Mouse (Mus musculus) heart, embryonic 13.5 days (tissue): ENCODE measurements around the gene Arhgef39. TPM values are rescaled to one million over a fixed set of nuclear protein-coding genes. Genes with fewer than 3 reads are reported as not detected.

Experiments
- ATAC-seq: fragments of 200-750 bp; cut with Nextera tagmentation; 2 replicates; pipeline ENCODE4 v1.8.0; 2017; ENCODE audit warnings: moderate TSS enrichment; ENCODE audit not compliant: insufficient number of reproducible peaks, low FRiP score, low TSS enrichment; ENCODE audit errors: extremely low read depth
- H3K27ac ChIP-seq: fragments of 300-500 bp; sonication (generic); replicated peaks from 2 replicates; pipeline ENCODE4 v1.5.1; 2015; ENCODE audit warnings: moderate library complexity, mild to moderate bottlenecking, inconsistent platforms
- H3K27me3 ChIP-seq: fragments of 300-500 bp; sonication (generic); replicated peaks from 2 replicates; pipeline ENCODE4 v1.6.1; 2015; ENCODE audit warnings: mild to moderate bottlenecking, inconsistent platforms
- H3K36me3 ChIP-seq: fragments of 300-500 bp; sonication (generic); 2 replicates; pipeline ENCODE4 v1.6.1; 2015; ENCODE audit warnings: mild to moderate bottlenecking, inconsistent platforms
- H3K4me1 ChIP-seq: fragments of 300-500 bp; sonication (generic); 2 replicates; pipeline ENCODE4 v1.6.1; 2015; ENCODE audit warnings: inconsistent platforms
- H3K4me2 ChIP-seq: fragments of 300-500 bp; sonication (generic); 2 replicates; pipeline ENCODE4 v1.6.1; 2015; ENCODE audit warnings: inconsistent platforms, mild to moderate bottlenecking, moderate library complexity
- H3K4me3 ChIP-seq: fragments of 300-500 bp; sonication (generic); 2 replicates; pipeline ENCODE4 v1.5.1; 2015; ENCODE audit warnings: moderate library complexity, mild to moderate bottlenecking, inconsistent platforms
- H3K9ac ChIP-seq: fragments of 300-500 bp; sonication (generic); 2 replicates; pipeline ENCODE4 v1.6.1; 2015; ENCODE audit warnings: inconsistent platforms, mild to moderate bottlenecking, moderate library complexity
- H3K9me3 ChIP-seq: fragments of 300-500 bp; sonication (generic); 2 replicates; pipeline ENCODE4 v1.6.1; 2016; ENCODE audit warnings: inconsistent platforms
- WGBS: fragments of 180-500 bp; shearing (Covaris S2); methylation state at CpG from one replicate; pipeline ENCODE4 v1.1.7; 2015; ENCODE audit warnings: mixed read lengths; 5-methylcytosine and 5-hydroxymethylcytosine counted together
- polyA plus RNA-seq: library from polyadenylated mRNA; unstranded; fragments of >200 nt; fragmentation: Nextera tagmentation; extraction: Ambion mirVana; gene quantifications from 2 replicates; pipeline ENCODE4 v1.2.1, GENCODE M21; 2015

The Arhgef39 gene
- polyA plus RNA-seq, result 32.0 and 40.3 TPM in 2 replicates

DNA sequence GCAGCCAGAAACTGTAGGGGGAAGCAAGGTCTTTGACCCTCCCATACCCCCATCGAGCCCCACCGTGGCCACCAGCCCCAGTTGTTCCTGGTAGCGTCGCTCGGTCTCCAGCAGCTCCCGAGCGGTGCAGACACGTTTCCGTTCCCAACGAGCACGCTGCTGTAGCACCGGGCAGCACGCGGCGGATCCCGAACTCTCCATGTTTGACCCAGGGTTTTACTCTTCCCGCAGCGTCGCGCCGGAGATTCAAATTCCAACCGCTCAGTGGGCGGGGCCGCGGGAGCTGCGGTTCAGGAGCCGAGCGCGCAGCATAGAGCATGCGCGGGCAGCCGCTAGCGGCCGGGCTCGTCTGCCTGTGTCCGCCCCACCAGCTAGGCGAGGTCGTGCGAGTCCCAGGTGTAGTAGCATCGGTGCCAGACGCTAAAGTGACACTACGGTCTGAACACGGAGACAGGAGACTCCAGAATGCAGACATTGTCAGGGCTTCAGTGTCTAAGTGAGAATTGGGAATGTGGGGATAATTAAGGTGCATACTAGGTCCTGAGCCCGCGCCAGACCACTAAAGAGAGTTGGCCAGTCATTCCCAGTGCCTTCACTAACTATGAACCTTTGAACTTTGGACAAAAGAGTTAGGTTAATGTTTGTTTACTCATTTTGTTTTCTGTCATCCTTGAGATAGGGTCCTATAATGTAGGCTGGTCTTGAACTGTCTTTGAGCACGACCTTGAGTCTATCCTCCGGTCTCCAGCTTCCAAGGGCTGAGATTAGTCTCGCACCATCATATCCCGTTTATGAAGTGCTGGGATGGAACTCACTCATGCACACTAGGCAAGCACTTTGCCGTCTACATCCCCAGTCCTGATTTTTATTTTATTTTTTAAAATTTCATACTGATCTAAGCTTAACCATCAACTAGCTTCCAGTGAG, at the start of gene Arhgef39:
Gene Arhgef39, minus strand, starts transcription at position 289 of the 927 bp plus-strand sequence.
- peaks cover 49% of the 10 kb centered on the region for H3K4me1 ChIP-seq
- no peaks in the 10 kb centered on the region for H3K9me3 ChIP-seq
- H3K4me3 ChIP-seq, result peak within 1 kb of the TSS; percentile 66
- H3K27ac ChIP-seq, result peak within 1 kb of the TSS; percentile 66
- 6% methylated on average over 50 of the region's 50 CpGs for WGBS
- H3K27me3 ChIP-seq, result no peaks in the 10 kb centered on the region
- H3K36me3 ChIP-seq, result peaks cover 24% of the 10 kb centered on the region
- H3K4me2 ChIP-seq, result peak within 1 kb of the TSS; percentile 80
- ATAC-seq, result peak; percentile 67
- H3K9ac ChIP-seq, result peak within 1 kb of the TSS; percentile 84

DNA sequence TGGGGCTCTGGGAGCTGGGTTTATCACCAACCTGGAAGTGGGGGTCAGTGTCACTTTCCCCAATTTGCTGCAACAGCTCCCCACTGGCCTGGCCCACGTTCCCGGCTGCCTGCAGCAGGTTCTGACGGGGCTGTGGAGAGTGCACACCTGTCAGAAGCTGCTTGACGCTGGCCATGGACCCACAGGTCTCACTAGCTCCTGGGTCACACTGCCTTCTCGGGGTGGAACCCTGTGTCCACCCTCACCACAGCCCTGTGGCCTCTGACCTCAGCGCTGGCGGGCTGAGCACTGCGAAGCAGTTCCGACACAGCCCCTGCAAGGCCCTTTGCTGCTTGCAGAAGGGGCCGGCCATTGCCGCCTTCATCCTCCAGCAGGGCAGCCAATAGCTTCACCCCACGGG, 49.6 kb upstream of the Arhgef39 start:
- Histone ChIP-seq H3K4me1 (no peaks in the 10 kb centered on the region), H3K36me3 (peaks cover 100% of the 10 kb centered on the region), H3K4me2 (no peak overlapping the region), H3K4me3 (no peak overlapping the region), H3K9me3 (peaks cover 9% of the 10 kb centered on the region), H3K27me3 (no peaks in the 10 kb centered on the region), H3K9ac (no peak overlapping the region), H3K27ac (no peak overlapping the region)
- WGBS, result 84% methylated on average over 12 of the region's 12 CpGs
- ATAC-seq, result no peak

DNA sequence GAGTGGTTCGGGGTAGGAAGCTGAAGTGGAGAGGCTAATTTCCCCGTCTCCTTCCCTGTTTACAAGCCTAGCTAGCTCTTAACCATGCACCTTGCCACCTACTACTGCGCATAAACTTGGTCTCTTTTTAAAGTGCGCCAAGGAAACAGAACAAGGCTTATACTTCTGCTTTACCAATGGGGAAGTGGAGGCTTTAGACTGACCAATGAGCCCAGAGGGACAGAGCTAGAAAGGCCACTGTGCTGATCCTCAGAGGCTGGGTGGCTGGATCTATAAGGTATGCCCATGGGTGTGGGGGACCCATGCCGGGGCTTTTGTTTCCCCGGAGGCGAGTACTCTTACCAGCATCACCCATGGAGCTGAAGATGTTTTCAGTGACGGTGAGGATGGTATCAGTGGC, 47.7 kb upstream of the Arhgef39 start:
- H3K9me3 ChIP-seq, result peaks cover 2% of the 10 kb centered on the region; the same call in 1 of the 2 replicates
- H3K4me2 ChIP-seq, result no peak overlapping the region
- H3K27ac ChIP-seq, result no peak overlapping the region
- no peaks in the 10 kb centered on the region for H3K4me1 ChIP-seq
- ATAC-seq, result no peak
- no peak overlapping the region for H3K9ac ChIP-seq
- peaks cover 100% of the 10 kb centered on the region for H3K36me3 ChIP-seq
- no peak overlapping the region for H3K4me3 ChIP-seq
- H3K27me3 ChIP-seq, result no peaks in the 10 kb centered on the region
- WGBS, result 88% methylated on average over 8 of the region's 8 CpGs

- no peaks in the 10 kb centered on the region for H3K4me1 ChIP-seq
- H3K36me3 ChIP-seq, result peaks cover 100% of the 10 kb centered on the region
- H3K9me3 ChIP-seq, result no peaks in the 10 kb centered on the region
- ATAC-seq, result no peak
- no peak overlapping the region for H3K4me2 ChIP-seq
- no peak overlapping the region for H3K9ac ChIP-seq
- 86% methylated on average over 12 of the region's 12 CpGs for WGBS
- H3K27me3 ChIP-seq, result no peaks in the 10 kb centered on the region
- no peak overlapping the region for H3K27ac ChIP-seq
- no peak overlapping the region for H3K4me3 ChIP-seq
Observed at GRCm38 (mm10) chr4:43546375-43547047, 47.0 kb upstream of the Arhgef39 start.

GRCm38 (mm10) chr4:43542044-43542443, 42.5 kb upstream of the Arhgef39 start:
- Histone ChIP-seq H3K4me3 (no peak overlapping the region), H3K36me3 (peaks cover 100% of the 10 kb centered on the region), H3K27ac (no peak overlapping the region), H3K9me3 (no peaks in the 10 kb centered on the region), H3K4me2 (no peak overlapping the region), H3K9ac (no peak overlapping the region), H3K27me3 (no peaks in the 10 kb centered on the region), H3K4me1 (no peaks in the 10 kb centered on the region)
- 84% methylated on average over 3 of the region's 3 CpGs for WGBS
- no peak for ATAC-seq

GRCm38 (mm10) chr4:43536031-43536430, 36.5 kb upstream of the Arhgef39 start:
- no peak for ATAC-seq
- no peak overlapping the region for H3K4me3 ChIP-seq
- WGBS, result 82% methylated on average over 9 of the region's 9 CpGs
- no peak overlapping the region for H3K9ac ChIP-seq
- no peak overlapping the region for H3K4me2 ChIP-seq
- H3K9me3 ChIP-seq, result no peaks in the 10 kb centered on the region
- H3K4me1 ChIP-seq, result peaks cover 5% of the 10 kb centered on the region
- no peaks in the 10 kb centered on the region for H3K27me3 ChIP-seq
- no peak overlapping the region for H3K27ac ChIP-seq
- H3K36me3 ChIP-seq, result peaks cover 100% of the 10 kb centered on the region

- H3K4me3 ChIP-seq, result no peak overlapping the region
- H3K27ac ChIP-seq, result no peak overlapping the region
- H3K9me3 ChIP-seq, result no peaks in the 10 kb centered on the region
- ATAC-seq, result no peak
- 93% methylated on average over 8 of the region's 8 CpGs for WGBS
- no peaks in the 10 kb centered on the region for H3K27me3 ChIP-seq
- peaks cover 100% of the 10 kb centered on the region for H3K36me3 ChIP-seq
- peaks cover 9% of the 10 kb centered on the region for H3K4me1 ChIP-seq
- no peak overlapping the region for H3K4me2 ChIP-seq
- H3K9ac ChIP-seq, result no peak overlapping the region
Observed at GRCm38 (mm10) chr4:43535628-43536027, 36.1 kb upstream of the Arhgef39 start.

DNA sequence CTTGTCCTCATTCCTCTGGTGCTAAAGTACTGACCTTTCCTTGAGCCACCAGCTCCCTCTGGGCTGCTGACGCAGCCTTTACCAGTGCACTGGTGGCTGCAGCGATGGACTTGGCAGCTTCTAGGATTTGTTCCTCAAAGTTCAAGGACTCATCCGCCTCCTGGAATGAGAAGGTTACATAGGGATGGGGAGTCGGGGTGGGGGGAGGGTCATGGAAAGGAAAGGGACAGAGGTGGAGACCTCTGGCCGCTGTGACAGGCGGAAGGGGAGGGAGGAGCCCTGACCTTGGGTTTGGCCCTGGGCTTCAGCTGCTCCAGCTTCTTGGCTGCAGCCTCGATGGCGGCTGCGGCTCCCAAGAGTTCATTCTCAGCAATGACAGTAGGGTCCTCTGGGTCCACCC, 33.8 kb upstream of the Arhgef39 start:
- H3K9ac ChIP-seq, result no peak overlapping the region
- H3K27me3 ChIP-seq, result no peaks in the 10 kb centered on the region
- no peaks in the 10 kb centered on the region for H3K9me3 ChIP-seq
- peaks cover 81% of the 10 kb centered on the region for H3K36me3 ChIP-seq
- no peak overlapping the region for H3K4me3 ChIP-seq
- no peak overlapping the region for H3K4me2 ChIP-seq
- 82% methylated on average over 9 of the region's 9 CpGs for WGBS
- no peak overlapping the region for H3K27ac ChIP-seq
- peaks cover 19% of the 10 kb centered on the region for H3K4me1 ChIP-seq
- ATAC-seq, result no peak

GRCm38 (mm10) chr4:43530581-43530980, 31.1 kb upstream of the Arhgef39 start:
- no peak overlapping the region for H3K9ac ChIP-seq
- no peak for ATAC-seq
- peaks cover 19% of the 10 kb centered on the region for H3K4me1 ChIP-seq
- H3K27ac ChIP-seq, result peak overlapping the region; percentile 59
- H3K4me2 ChIP-seq, result no peak overlapping the region
- H3K9me3 ChIP-seq, result no peaks in the 10 kb centered on the region; the same call in 1 of the 2 replicates
- 0 out of 2 replicates have a peak, but pooled peaks cover 4% of the 10 kb centered on the region for H3K27me3 ChIP-seq
- peaks cover 54% of the 10 kb centered on the region for H3K36me3 ChIP-seq
- H3K4me3 ChIP-seq, result no peak overlapping the region
- WGBS, result 13% methylated on average over 7 of the region's 7 CpGs

DNA sequence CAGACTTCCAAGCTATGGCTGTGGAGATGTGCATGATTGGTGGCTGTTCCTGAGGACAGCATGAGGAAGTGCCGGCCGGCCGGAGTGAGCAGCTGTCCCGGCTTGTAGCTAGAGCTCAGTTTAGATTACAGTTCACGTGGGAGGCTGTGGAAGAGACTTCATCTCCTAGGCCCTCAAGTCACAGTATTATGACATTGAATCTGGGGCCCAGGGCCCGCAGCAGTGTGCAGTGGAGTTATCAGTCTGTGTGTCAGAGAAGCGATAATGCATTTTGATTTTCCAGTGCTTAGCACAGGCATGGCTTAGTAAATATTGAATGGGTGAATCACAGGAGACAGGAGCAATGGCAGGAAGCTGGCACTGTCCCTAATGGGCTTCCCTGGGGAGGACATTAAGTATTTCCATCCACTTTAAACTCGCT, 30.6 kb upstream of the Arhgef39 start:
- Histone ChIP-seq H3K9ac (no peak overlapping the region), H3K4me1 (peaks cover 19% of the 10 kb centered on the region), H3K27me3 (0 out of 2 replicates have a peak, but pooled peaks cover 4% of the 10 kb centered on the region), H3K27ac (peak overlapping the region; percentile 59), H3K4me3 (no peak overlapping the region), H3K9me3 (no peaks in the 10 kb centered on the region; the same call in 1 of the 2 replicates), H3K4me2 (no peak overlapping the region), H3K36me3 (peaks cover 49% of the 10 kb centered on the region)
- WGBS, result 28% methylated on average over 8 of the region's 8 CpGs
- no peak for ATAC-seq

DNA sequence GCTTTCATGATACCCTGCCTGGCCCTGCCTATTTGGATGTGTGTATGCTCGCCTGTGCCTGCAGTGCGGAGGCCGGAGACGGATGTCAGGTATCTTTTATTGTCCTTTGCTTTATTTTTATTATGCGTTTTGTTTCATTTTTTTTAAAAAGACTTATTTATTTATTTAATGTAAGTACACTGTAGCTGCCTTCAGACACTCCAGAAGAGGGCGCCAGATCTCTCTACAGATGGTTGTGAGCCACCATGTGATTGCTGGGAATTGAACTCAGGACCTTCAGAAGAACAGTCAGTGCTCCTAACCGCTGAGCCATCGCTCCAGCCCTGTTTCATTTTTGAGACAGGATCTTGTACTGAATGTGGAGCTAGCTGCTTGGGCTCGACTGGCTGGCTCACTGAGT, 29.0 kb upstream of the Arhgef39 start:
- Histone ChIP-seq H3K4me3 (no peak overlapping the region), H3K27me3 (peaks cover 12% of the 10 kb centered on the region), H3K9me3 (no peaks in the 10 kb centered on the region; the same call in 1 of the 2 replicates), H3K36me3 (peaks cover 33% of the 10 kb centered on the region), H3K4me1 (peaks cover 27% of the 10 kb centered on the region), H3K9ac (no peak overlapping the region), H3K27ac (no peak overlapping the region), H3K4me2 (no peak overlapping the region)
- 73% methylated on average over 9 of the region's 9 CpGs for WGBS
- ATAC-seq, result no peak
